Mouse (Mus musculus) cerebellum, postnatal 36 days (tissue): Measurements from ENCODE around the gene Zscan5b.
"Not testable (repeated sequence)": the region's sequence is repeated elsewhere in the genome, so short reads cannot be mapped to it uniquely, and the experiment has no call there.

Source experiments
- DNase-seq, 2 experiments: peaks; one replicate each; pipeline ENCODE4 v3.0.0; 2021 to 2022; ENCODE audit warnings: mixed read lengths in 2 of 2

The Zscan5b gene

DNA sequence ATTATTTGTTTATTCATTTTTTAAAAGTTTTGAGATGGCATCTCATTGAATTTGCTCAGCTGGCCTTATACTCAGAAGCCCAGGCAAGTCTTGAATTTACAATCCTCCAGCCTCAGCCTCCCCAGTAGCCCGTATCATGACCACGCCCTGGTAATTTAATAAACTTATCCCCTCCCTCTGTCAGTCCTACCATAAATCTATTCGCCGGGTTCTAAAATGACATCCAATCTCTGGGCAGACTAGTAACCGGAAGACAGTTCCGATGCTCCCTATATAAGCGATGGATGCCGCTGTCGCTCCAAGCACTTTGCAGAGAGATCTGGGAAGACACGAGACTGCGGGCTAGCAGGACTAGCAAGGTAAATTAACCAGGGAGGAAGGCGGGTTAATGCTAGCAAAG lies at the start of gene Zscan5b:
Zscan5b (plus strand) TSS at position 301 of the 400 bp plus-strand sequence.
- DNase-seq, result no peak

DNA sequence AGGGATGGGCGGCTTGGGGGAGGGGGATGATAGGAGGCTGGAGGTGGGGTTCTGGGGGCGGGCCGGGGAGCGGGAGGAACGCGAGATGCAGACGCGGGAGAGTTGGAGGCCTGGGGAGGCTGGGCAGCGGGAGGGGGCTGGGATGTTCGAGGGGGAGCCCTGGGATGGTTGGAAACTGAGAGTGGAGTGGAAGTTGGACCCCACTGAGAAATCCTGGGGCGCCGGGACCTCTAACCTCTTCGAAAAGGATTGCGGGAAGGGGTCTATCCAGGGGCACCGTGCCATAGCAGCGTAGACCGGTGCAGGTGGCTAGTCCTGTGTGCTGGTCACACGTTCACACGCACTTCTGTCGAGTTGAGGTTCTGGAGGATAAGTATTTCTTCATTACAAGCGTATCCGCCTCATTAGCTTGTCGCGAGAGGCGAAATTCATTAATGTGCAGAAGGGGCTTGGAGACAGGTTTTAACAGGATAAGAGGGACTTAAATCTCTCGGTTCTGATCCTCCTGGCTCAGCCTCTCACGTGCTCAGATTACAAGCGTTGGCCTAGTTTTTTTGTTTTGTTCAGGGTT lies 49.3 kb upstream of the Zscan5b start:
- peak in 1 of 2 experiments; percentile 45 for DNase-seq

DNA sequence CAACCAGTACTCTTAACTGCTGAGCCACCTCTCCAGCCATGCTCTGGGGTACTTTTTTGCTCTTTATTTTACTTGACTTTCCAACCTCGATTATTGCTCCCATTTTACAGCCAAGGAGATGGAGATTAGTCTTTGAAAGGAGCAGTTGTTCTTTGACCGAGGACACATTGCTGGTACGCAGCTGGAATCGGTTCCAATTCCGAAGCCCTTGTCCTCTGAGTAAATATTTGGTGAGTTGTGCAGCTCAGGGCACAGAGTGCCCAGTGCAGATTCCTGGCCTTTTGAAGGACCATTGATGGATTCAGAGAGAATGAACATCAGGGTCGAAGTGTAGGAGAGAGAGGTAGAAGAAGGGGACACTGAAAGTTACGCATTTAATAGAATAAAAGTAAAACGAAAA lies 48.2 kb upstream of the Zscan5b start:
- DNase-seq, result no peak

DNA sequence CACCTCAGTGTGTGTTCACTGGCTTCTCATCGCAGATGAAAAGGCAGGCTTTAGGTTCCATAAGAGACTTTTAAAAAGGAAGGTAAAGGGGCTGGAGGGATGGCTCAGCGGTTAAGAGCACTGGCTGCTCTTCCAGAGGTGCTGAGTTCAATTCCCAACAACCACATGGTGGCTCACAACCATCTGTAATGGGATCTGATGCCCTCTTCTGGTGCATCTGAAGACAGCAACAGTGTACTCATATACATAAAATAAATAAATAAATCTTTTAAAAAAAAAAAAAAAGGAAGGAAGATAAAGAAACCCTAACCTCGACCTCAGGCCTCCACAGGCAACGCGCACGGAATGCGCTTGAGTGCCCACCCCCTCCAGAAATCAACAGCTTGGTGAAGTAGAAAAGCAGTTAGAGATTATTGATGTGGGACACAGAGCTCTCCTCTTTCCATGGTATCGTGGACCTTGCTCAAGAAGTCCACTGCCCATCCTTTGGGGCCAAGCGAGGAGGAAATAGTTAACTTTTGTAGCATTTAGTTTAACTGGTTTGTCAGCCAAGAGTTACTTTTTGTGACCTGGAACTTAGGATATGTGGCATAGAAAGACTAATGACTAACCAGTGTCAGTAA lies 47.6 kb upstream of the Zscan5b start:
- not testable (repeated sequence) for DNase-seq

DNA sequence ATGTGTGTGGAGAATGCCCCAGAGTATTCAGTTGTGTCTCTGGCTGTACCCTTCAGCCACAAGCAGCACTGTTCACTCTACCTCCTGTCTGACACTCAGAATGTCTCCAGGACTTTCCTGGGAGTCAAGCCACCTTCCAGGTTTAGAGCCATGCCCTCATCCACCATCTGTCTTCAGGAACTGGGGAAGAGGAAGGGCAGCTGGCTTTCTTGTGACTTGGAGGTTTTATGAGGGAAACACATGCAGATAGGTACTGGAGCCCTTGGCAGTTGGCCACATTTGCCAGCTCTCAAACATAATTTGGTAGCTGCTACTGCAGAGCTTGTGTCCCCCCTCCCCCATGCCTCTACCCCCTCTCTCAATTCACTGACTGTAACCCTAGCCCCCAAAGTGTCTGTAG lies 43.1 kb upstream of the Zscan5b start:
- peak; percentile 67 to 74 for DNase-seq

DNA sequence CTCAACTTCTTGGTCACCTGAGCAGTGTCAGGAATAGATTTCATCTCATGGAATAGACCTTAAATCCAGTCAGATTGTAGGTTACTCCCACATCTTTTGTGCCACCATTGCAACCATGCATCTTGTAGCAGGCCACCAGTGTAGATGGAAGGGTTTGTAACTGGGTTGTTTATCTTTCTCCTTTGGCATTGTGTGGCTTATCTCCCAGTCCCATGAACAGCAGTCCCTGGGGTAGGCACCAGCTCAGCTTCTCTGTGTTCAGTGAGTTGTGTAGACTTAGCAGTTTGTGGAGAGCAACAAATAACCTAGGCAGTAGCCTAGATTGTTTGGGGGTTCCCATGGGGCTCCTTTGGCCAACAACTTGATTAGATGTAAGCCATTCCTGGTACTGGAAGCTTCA lies 39.2 kb upstream of the Zscan5b start:
- no peak for DNase-seq

DNA sequence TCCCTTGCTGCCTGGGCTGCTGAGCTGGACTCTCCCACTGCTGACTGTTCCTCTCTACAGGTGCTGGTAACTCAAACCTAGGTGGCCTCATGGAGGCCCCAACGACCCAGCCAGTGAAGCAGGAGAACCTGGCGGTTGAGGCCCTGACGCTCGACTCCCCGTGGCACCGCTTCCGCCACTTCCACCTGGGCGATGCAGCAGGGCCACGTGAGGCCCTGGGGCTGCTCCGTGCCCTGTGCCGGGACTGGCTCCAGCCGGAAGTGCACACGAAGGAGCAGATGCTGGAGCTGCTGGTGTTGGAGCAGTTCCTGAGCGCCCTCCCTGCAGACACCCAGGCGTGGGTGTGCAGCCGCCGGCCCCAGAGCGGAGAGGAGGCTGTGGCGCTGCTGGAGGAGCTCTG lies 38.3 kb upstream of the Zscan5b start:
- peak; percentile 65 to 77 for DNase-seq

DNA sequence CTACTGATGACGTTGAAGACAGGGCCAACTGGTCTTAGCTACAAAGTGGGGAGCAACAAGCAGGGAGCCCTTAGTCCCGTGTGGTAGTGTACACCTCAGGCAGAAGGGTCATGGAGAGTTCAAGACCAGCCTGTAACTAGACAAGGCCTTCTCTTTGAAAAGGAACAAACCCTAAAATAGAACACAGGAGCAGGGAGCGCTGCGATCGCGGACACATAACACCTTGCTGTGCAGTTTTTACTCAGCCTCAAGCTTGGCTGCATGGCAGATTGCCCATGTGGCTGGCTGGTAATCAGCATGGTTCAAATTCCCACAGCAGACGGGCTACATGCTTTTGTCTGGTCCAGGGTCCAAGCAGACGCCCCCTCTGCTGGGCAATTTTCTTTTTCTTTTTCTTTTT lies 37.6 kb upstream of the Zscan5b start:
- DNase-seq, result peak; percentile 57 to 63

DNA sequence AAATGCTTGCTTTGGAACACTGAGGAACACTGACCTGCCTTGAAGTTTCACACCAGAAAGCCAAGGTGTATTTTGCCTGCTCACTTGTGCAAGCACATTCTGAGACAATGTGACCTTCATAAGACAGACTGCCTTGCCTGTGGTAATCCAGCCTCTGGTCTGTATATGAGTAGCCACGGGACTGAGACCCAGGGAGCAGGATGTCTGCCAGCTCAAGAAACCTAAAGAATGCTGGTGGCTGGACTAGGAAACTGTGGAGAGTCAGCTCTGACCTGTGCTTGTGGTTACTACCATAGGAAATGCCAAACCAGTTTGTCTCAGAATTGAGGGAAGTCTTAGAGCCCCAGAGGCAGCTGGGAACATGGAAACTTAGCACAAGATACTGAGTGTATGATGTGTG lies 36.7 kb upstream of the Zscan5b start:
- DNase-seq, result no peak

DNA sequence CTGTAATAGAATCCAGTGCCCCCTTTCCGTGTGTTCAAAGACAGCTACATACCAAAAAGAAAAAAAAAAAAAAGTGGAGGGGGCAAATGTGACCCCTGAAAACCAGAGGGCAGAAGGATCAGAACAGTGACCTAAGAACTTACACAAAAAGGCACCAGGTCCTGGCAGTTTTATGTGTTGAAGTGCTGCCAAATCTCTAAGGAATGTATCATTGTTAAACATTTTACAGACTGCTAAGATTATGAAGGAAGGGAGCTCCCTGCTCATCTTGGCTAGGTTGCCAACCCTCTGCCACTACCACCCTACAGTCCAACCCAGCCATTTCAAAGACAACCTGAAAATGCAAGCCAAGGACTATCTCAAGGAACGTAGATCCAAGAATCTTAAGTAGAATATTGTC lies 35.9 kb upstream of the Zscan5b start:
- no peak for DNase-seq

DNA sequence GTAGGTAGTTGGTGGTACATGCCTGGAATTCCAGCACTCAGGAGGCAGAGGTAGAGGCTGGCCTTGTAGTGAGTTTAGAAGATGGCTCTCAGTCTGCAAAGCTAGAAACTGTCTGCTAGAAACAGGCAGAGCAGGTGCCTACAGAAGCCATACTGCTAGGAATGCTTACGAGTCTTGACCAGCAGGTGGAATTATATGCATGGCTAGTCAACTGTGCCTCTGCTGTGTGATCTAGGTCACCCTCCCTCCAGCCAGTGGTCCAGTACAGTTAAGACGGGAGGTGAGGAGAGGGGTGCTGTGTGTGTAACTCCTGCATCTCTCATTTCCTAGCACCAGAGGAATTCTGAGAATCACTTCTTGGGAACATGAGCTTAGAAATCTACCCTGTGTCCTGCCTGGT lies 35.3 kb upstream of the Zscan5b start:
- DNase-seq, result no peak

DNA sequence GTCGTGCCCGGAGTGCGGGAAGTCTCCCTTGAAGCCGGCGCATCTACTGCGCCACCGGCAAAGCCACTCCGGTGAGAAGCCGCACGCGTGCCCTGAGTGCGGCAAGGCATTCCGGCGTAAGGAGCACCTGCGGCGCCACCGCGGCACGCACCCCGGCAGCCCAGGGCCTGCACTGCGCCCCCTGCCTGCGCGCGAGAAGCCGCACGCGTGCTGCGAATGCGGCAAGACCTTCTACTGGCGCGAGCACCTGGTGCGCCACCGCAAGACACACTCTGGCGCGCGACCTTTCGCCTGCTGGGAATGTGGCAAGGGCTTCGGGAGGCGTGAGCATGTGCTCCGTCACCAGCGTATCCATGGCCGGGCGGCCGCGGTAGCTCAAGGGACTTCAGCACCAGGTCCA lies 32.5 kb upstream of the Zscan5b start:
- peak in 1 of 2 experiments; percentile 34 for DNase-seq

DNA sequence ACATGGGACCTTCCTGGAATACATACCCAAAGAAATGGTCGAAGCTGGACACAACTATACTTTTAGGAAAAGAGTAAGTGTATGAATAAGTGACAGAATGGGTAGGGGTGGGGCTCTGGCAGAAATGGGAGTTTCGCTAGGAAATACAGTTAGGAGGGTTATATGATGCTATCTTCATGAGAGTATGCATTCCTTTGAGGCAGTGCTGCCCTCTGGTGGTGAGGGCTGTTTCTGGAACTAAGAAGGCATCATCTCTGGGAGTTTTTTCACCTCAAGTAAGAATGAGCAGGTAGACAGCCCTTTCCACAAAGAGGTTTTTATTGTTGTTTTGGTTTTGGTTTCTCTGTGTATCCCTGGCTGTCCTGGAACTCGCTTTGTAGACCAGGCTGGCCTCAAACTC lies 30.7 kb upstream of the Zscan5b start:
- DNase-seq, result peak; percentile 89 to 90

DNA sequence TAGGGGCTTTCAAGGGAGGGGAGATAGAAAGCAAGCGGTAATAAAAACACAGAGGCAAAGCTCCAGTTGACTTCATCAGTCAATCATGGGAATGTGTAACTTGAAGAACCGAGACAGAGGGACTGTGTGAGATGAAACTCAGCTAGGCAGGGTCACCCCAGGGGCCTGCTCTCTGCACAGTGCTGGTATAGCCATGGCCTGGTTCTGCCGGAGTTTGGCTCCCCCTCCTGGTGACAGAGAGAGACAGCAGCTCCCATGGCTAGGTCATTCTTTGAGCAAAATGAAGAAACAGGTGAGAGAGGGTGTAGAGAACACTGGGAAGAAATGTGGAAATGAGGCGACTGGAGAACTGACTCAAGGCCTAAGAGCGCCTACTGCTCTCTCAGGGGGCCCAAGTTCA lies 27.9 kb upstream of the Zscan5b start:
- DNase-seq, result peak; percentile 73

DNA sequence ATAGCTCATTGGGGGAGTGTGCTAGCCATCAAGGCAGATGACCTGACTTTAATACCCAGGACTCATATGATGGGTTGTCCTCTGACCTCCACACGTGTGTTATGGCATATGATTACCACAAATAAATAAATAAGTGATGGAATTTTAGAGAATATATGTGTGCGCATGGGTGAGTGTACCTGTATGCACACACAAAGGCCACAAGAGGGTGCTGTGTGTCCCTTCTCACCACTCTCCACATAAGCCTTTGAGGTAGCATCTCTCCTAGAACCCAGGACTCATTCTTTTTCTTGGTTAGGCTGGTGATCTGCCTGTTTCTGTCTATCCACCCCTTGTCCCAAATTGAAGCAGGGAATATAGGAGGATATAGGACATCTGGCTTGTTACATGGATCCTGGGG lies 26.3 kb upstream of the Zscan5b start:
- no peak for DNase-seq

DNA sequence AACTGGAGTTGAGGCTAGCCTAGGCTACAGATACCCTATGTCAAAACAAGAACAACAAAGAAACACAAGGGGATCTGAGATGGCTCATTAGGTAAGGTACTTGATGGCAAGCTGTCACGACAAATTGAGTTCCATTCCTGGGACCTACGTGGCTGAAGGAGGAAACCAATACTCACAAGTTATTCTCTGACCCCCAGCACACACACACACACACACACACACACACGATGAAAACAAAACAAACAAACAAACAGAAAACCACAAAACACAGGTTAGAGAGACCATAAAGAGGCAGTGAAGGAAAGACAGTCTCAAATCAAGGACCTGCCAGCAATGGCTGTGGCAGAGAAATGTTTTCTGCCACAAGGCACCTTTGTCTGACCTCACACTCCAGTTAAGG lies 25.3 kb upstream of the Zscan5b start, which contains the start of gene Galp:
Galp (plus strand) TSS at position 301 of the 400 bp plus-strand sequence.
- DNase-seq, result no peak

DNA sequence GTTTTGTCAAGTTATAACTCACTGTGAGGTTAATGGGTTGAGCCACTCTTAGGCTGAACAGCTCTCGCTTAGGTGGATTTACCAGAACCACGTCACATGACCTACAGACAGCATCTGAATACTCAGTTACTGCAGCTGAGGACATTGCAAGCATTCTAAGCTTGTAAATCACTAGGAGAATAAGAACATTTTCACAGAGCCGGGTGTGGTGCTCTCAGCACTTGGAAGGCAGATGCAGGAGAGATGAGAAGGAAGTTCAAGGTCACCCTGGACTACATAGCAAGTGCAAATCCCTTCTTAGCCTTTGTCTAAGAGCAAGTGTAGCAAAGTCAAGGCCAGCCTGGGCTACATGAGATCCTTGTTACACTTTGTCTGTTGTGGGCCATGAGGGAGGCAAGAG lies 17.9 kb upstream of the Zscan5b start:
- DNase-seq, result no peak

DNA sequence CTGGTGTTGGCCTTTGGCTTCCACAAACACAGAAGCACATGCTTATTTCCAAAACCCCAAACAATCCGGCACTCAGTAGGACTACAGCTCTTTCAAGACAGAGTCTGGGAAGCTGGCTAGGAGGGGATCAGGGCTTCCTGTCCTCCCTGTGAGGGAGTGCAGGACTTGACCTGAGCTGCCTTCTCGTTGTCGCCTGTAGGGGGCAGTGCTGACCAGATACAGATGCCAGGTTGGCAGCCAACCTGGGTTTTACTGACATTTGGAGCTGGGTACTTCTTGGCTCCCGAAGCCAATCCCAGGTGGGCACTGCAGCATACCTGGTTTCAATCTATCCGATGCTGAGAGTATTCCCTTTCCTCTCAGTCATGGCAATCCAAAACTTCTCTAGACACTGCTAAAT lies 8.9 kb upstream of the Zscan5b start:
- peak in 1 of 2 experiments; percentile 31 for DNase-seq

DNA sequence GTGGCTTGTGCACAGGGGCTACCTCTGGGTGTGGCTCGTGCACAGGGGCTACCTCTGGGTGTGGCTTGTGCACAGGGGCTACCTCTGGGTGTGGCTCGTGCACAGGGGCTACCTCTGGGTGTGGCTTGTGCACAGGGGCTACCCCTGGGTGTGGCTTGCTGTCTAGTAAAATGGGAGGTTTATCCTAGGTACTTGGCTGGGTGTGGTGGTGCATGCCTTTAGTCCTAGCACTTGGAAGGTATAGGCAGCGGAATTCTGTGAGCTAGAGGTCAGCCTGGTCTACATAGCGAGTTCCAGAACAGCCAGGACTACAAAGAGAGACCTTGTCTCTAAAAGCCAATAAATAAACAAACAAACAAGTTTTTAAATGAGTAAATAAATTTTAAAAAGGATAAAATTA lies 7.4 kb upstream of the Zscan5b start:
- not testable (repeated sequence) for DNase-seq

DNA sequence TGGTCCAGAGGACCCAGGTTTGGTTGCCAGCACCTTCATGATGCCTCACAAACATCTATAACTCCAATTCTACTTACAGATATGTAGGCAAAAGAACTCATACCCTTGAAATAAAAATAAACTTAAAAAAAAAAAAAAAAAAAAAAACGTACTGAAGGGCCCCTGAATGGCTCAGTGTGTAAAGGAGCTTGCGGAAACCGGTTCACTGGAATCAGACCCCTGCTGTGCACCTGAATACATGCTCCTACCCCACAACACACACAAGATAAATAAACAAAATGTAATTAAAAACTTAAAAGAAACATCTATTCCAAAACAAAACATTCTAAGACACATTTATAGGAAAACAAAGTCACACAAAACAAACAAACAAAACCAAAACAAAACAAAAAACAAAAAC lies 1.9 kb upstream of the Zscan5b start:
- no peak for DNase-seq

DNA sequence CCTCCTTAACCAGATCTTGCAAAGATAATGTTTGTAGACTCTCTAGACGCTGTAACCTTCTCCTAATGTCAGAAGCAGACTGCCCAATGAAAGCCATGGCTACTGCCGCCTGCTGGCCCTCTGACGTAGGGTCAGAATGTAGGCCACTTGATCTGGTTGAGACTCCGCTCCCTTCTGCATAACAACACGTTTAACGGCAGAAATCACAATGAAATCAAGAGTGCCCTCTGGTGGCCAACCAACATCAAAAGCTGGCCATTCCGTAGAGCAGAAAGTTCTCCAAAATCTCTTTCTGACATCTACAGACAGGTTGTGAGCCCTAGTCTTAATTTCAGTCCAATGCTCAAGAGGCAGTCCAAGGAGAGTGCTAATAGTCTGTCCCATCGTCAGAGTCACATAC lies 6.4 kb downstream of the Zscan5b start:
- peak; percentile 4 to 6 for DNase-seq

DNA sequence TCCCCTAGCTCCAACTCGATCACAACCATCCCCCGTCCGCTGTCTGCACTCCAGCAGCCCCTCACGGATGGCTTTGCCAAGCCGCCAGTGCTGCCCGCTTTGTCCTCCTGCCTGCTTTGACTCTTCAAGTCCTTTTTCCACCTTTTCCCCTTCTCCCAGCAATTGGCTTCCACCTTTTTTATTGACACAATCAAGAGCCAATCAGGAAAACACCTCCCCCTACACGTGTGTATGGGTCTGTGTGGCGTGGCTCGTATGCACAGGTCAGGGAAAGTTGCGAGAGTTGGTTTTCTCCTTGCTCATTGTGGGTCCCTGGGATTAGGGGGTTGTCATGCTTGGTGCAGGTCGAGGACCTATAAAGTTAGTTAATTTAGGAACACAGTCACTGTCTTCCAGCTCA lies 17.7 kb downstream of the Zscan5b start:
- DNase-seq, result no peak

DNA sequence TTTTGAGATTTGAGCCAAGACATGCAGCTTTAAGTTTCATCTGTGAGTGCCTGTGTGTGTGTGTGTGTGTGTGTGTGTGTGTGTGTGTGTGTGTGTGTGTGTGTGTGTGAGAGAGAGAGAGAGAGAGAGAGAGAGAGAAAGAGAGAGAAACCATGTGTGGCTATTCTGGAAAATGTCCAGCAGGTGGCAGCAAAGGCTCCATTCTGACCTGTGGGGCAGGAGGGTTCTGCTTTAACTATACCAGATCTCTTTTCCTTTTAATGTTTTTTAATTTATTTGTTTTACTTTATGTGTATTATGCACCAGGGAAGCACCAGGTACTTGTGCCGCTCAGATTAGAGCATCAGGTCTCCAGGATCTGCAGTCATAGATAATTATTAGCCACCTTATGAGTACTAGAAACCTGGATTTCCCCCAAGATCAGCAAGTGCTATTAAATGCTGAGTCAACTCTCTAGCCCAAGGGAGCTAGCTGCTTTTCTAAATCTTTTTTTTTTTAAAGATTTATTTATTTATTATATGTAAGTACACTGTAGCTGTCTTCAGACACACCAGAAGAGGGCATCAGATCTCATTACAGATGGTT lies 18.9 kb downstream of the Zscan5b start:
- DNase-seq, result peak; percentile 43 to 48
